Mouse (Mus musculus) heart, postnatal 4 days (tissue): ENCODE measurements at regions not wholly inside any gene's neighbourhood (a gene's known extent, or its start where the extent isn't known, plus 50 kb on each side); places are given as distances from the start of the nearest gene placed in this dataset.

Experiments used
- DNase-seq: peaks from one replicate; pipeline ENCODE4 v3.0.0; 2021

GRCm38 (mm10) chr2:106318695-106319266, 315.4 kb upstream of the Dnajc24 start:
- no peak for DNase-seq

- no peak for DNase-seq
Observed at GRCm38 (mm10) chr2:106346781-106347180, 343.4 kb upstream of the Dnajc24 start.

- DNase-seq: no peak
Observed at GRCm38 (mm10) chr2:106347249-106347648, 343.9 kb upstream of the Dnajc24 start.

- no peak for DNase-seq
Observed at GRCm38 (mm10) chr2:106355565-106355964, 337.5 kb upstream of the Mpped2 start.

- peak; percentile 66 for DNase-seq
Observed at GRCm38 (mm10) chr2:106355984-106356547, 337.0 kb upstream of the Mpped2 start.

GRCm38 (mm10) chr2:106368641-106369040, 324.4 kb upstream of the Mpped2 start:
- DNase-seq: no peak

GRCm38 (mm10) chr2:106383415-106384285, 309.4 kb upstream of the Mpped2 start:
- no peak for DNase-seq

GRCm38 (mm10) chr2:106384286-106384595, 308.8 kb upstream of the Mpped2 start:
- no peak for DNase-seq

GRCm38 (mm10) chr2:106384842-106385241, 308.2 kb upstream of the Mpped2 start:
- no peak for DNase-seq

GRCm38 (mm10) chr2:106412158-106412557, 280.9 kb upstream of the Mpped2 start:
- DNase-seq: no peak

GRCm38 (mm10) chr2:106415474-106416019, 277.5 kb upstream of the Mpped2 start:
- no peak for DNase-seq

GRCm38 (mm10) chr2:106418181-106418580, 274.9 kb upstream of the Mpped2 start:
- no peak for DNase-seq

GRCm38 (mm10) chr2:106424974-106425373, 268.1 kb upstream of the Mpped2 start:
- no peak for DNase-seq

GRCm38 (mm10) chr2:106425451-106425881, 267.6 kb upstream of the Mpped2 start:
- no peak for DNase-seq

- DNase-seq: no peak
Observed at GRCm38 (mm10) chr2:106426010-106426409, 267.1 kb upstream of the Mpped2 start.

- DNase-seq: no peak
Observed at GRCm38 (mm10) chr2:106427237-106427636, 265.8 kb upstream of the Mpped2 start.

- DNase-seq: no peak
Observed at GRCm38 (mm10) chr2:106428909-106429308, 264.2 kb upstream of the Mpped2 start.

GRCm38 (mm10) chr2:106431141-106431540, 261.9 kb upstream of the Mpped2 start:
- DNase-seq: peak; percentile 69

GRCm38 (mm10) chr2:106431637-106432199, 261.4 kb upstream of the Mpped2 start:
- DNase-seq: no peak

- DNase-seq: no peak
Observed at GRCm38 (mm10) chr2:106436136-106436535, 256.9 kb upstream of the Mpped2 start.

GRCm38 (mm10) chr2:106454310-106454974, 238.6 kb upstream of the Mpped2 start:
- DNase-seq: no peak

GRCm38 (mm10) chr2:106455039-106455438, 238.0 kb upstream of the Mpped2 start:
- DNase-seq: no peak

- no peak for DNase-seq
Observed at GRCm38 (mm10) chr2:106455972-106456371, 237.1 kb upstream of the Mpped2 start.
